Mouse (Mus musculus) C2C12 (cell line): ENCODE results near the gene Ptprt. TPM values are rescaled to one million over a fixed set of nuclear protein-coding genes. Genes with fewer than 3 reads are reported as not detected.

ENCODE experiments used
- H3K27me3 ChIP-seq: one replicate; pipeline ENCODE4 v1.6.1; 2011; ENCODE audit not compliant: control insufficient read depth, insufficient read depth, insufficient read length
- H3K36me3 ChIP-seq: one replicate; pipeline ENCODE4 v1.6.1; 2011; ENCODE audit not compliant: control insufficient read depth, insufficient read depth
- H3K4me3 ChIP-seq: one replicate; pipeline ENCODE4 v1.5.1; 2011; ENCODE audit warnings: mild to moderate bottlenecking, control low read depth; ENCODE audit not compliant: poor library complexity, insufficient read depth, severe bottlenecking
- H3K79me2 ChIP-seq: one replicate; pipeline ENCODE4 v1.6.1; 2011; ENCODE audit not compliant: control insufficient read depth, insufficient read depth
- H3K79me3 ChIP-seq: one replicate; pipeline ENCODE4 v1.6.1; 2011; ENCODE audit warnings: low read depth, control low read depth
- H3ac ChIP-seq: one replicate; pipeline ENCODE3; 2011; ENCODE audit warnings: low read depth; ENCODE audit not compliant: control insufficient read depth, insufficient read length
- CEBPB ChIP-seq: IDR thresholded peaks from one replicate; pipeline ENCODE4 v1.6.1; 2011; ENCODE audit warnings: low read depth, mild to moderate bottlenecking, control low read depth, moderate library complexity
- CTCF ChIP-seq: IDR thresholded peaks from one replicate; pipeline ENCODE4 v1.5.1; 2011; ENCODE audit not compliant: control insufficient read depth, insufficient read depth, insufficient read length
- FOSL1 ChIP-seq: IDR thresholded peaks from one replicate; pipeline ENCODE4 v1.8.0; 2011; ENCODE audit warnings: mild to moderate bottlenecking, low read length; ENCODE audit not compliant: poor library complexity, insufficient read depth, severe bottlenecking
- MAX ChIP-seq: IDR thresholded peaks from one replicate; pipeline ENCODE4 v1.6.1; 2011; ENCODE audit warnings: mild to moderate bottlenecking, control low read depth
- MYOD1 ChIP-seq: IDR thresholded peaks from one replicate; pipeline ENCODE4 v1.6.1; 2011; ENCODE audit warnings: low read depth; ENCODE audit not compliant: control insufficient read depth, insufficient read length
- MYOG ChIP-seq: IDR thresholded peaks from one replicate; pipeline ENCODE4 v1.6.1; 2011; ENCODE audit not compliant: control insufficient read depth, insufficient read length; ENCODE audit errors: extremely low read depth
- USF1 ChIP-seq: IDR thresholded peaks from one replicate; pipeline ENCODE4 v1.6.1; 2011; ENCODE audit warnings: low read depth, mild to moderate bottlenecking, control low read depth, moderate library complexity
- long read RNA-seq, 2 experiments: library from polyadenylated mRNA; unstranded; transcript quantifications; one replicate each; pipeline ENCODE4 v2.0.0; 2019 to 2020
- polyA plus RNA-seq: library from polyadenylated mRNA; unstranded; fragments of >200 nt; fragmentation: generic; extraction: Trizol; gene quantifications from one replicate; pipeline ENCODE4 v1.2.1, GENCODE M21; 2012; ENCODE audit warnings: missing spikeins

Gene Ptprt
- polyA plus RNA-seq = not detected
- long read RNA-seq, experiment 1 = 0 reads
- long read RNA-seq, experiment 2 = 0 reads

GRCm38 (mm10) chr2:162660941-162661386 is at the start of gene Ptprt:
Gene Ptprt (minus strand): TSS chr2:162661147.
- Histone ChIP-seq H3ac (no peak within 1 kb of the TSS), H3K79me3 (no peaks in the 10 kb centered on the region), H3K4me3 (no peak within 1 kb of the TSS), H3K36me3 (no peaks in the 10 kb centered on the region), H3K79me2 (no peaks in the 10 kb centered on the region), H3K27me3 (peaks cover 30% of the 10 kb centered on the region)
- TF ChIP-seq USF1 (no peak), MYOD1 (no peak), CEBPB (no peak), MAX (no peak), MYOG (no peak), CTCF (no peak), FOSL1 (no peak)

GRCm38 (mm10) chr2:162710443-162710842 is 49.5 kb upstream of the Ptprt start:
- Histone ChIP-seq H3K79me2 (no peaks in the 10 kb centered on the region), H3K27me3 (no peaks in the 10 kb centered on the region), H3ac (no peak overlapping the region), H3K4me3 (no peak overlapping the region), H3K79me3 (no peaks in the 10 kb centered on the region), H3K36me3 (no peaks in the 10 kb centered on the region)
- no peak for TF ChIP-seq MYOG
- TF ChIP-seq FOSL1 = no peak
- TF ChIP-seq USF1 = no peak

GRCm38 (mm10) chr2:162699691-162700090 is 38.7 kb upstream of the Ptprt start:
- Histone ChIP-seq H3K79me2 (no peaks in the 10 kb centered on the region), H3K4me3 (no peak overlapping the region), H3K79me3 (no peaks in the 10 kb centered on the region), H3ac (no peak overlapping the region), H3K27me3 (no peaks in the 10 kb centered on the region), H3K36me3 (no peaks in the 10 kb centered on the region)
- TF ChIP-seq MYOG (no peak), FOSL1 (no peak), MYOD1 (no peak), MAX (no peak), CEBPB (no peak), USF1 (no peak), CTCF (no peak)

GRCm38 (mm10) chr2:162699036-162699435 is 38.1 kb upstream of the Ptprt start:
- Histone ChIP-seq H3K36me3 (no peaks in the 10 kb centered on the region), H3ac (no peak overlapping the region), H3K4me3 (no peak overlapping the region), H3K79me2 (no peaks in the 10 kb centered on the region), H3K79me3 (no peaks in the 10 kb centered on the region), H3K27me3 (no peaks in the 10 kb centered on the region)
- TF ChIP-seq USF1 (no peak), MAX (no peak), MYOD1 (no peak), MYOG (no peak), FOSL1 (no peak), CTCF (no peak), CEBPB (no peak)

- Histone ChIP-seq H3K79me2 (no peaks in the 10 kb centered on the region), H3K4me3 (no peak overlapping the region), H3K36me3 (no peaks in the 10 kb centered on the region), H3K79me3 (no peaks in the 10 kb centered on the region), H3ac (no peak overlapping the region), H3K27me3 (peaks cover 3% of the 10 kb centered on the region)
- no peak for TF ChIP-seq USF1
- no peak for TF ChIP-seq MAX
- TF ChIP-seq CTCF = no peak
- TF ChIP-seq CEBPB = no peak
- no peak for TF ChIP-seq MYOD1
- TF ChIP-seq FOSL1 = no peak
- TF ChIP-seq MYOG = no peak
These were observed 37.1 kb upstream of the Ptprt start for GRCm38 (mm10) chr2:162698068-162698467.

GRCm38 (mm10) chr2:162697151-162697550 is 36.2 kb upstream of the Ptprt start:
- no peaks in the 10 kb centered on the region for H3K79me2 ChIP-seq
- H3ac ChIP-seq = no peak overlapping the region
- H3K4me3 ChIP-seq = no peak overlapping the region
- H3K36me3 ChIP-seq = no peaks in the 10 kb centered on the region
- H3K27me3 ChIP-seq = peaks cover 3% of the 10 kb centered on the region
- no peaks in the 10 kb centered on the region for H3K79me3 ChIP-seq
- no peak for TF ChIP-seq CEBPB
- no peak for TF ChIP-seq MAX
- TF ChIP-seq USF1 = no peak
- TF ChIP-seq CTCF = no peak
- TF ChIP-seq MYOG = no peak
